Mouse (Mus musculus) gastrocnemius, postnatal 36 days (tissue): Measurements from ENCODE around the gene Snai1. TPM values are rescaled to one million over a fixed set of nuclear protein-coding genes. Genes with fewer than 3 reads are reported as not detected.

Experiments used
- DNase-seq, 2 experiments: peaks; one replicate each; pipeline ENCODE4 v3.0.0; 2022
- intact Hi-C: fragments of 180-260 bp; cut with DNase I; formaldehyde crosslinking; loops from one replicate; pipeline ENCODE4 v1.15.1; 2025
- total RNA-seq, 2 experiments: library from RNA; stranded (reverse); gene quantifications; 2 replicates each; pipeline ENCODE4 v1.2.3; 2021

The Snai1 gene
- total RNA-seq, 2 experiments from 2014 or later: 0.61 to 0.86 TPM

DNA sequence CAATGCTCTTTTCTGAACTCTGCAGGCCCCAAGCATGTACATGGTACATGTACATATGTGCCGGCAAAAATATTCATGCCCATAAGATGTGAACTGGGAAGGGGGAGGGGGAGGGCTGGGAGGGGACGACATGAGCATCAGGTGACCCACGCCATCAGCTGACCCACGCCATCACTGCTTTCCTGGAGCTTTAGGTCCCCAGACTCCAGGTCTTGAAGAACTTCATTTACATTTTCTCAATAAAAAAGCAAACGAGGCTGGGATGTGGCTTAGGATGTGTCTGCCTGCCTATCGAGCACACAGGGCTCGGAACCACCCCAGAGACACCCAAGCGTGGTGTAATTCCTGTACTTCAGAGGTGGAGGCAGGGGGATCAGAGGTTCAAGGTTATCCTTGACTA lies 9.4 kb downstream of the Snai1 start:
- no peak for DNase-seq
- intact Hi-C loops: no loop called here

DNA sequence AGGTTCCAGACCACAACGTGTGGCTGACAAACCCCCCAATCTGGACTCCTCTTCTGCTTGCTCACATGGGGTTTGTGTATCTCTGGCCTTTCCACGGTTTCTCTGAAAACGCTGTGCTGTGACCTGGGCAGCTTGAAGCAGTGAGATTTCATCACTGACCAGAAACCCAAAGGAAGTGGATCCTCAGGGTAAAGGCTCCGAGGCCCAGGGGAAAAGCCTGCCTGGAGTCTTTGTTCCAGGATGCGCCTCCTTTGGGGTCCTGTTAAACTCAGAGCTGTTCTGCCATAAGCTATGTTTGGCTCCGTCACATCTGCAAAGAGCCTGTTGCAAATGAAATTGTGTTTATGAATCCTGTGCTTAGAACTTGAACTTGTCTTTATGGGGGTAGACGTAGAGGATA lies 11.0 kb downstream of the Snai1 start:
- intact Hi-C loops: no loop called here
- no peak for DNase-seq

DNA sequence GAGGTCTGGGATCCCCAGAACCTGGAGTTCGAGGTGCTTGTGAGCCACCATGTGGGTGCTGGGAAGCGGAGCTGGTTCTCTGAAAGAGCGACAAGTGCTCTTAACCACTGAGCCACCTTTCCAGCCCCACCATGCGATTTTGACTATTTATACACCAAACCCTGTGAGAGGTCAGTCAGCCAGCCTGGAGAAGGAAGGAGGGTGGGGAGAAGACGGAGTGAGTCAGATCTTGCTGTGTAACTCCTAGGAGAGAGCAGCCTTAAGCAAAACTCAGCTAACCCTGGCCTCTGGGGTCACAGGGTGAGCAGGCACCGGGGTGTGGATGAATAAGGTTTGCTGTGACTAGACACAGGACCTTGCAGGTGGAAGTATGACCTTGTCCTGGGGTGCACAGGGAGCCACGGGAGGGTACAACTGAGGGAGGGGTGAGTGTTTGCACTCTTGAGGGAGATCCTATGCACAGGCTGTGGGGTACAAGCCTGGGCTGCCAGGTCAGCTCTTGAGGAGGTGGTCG lies 12.4 kb downstream of the Snai1 start:
- DNase-seq: no peak
- intact Hi-C loops: no loop called here

DNA sequence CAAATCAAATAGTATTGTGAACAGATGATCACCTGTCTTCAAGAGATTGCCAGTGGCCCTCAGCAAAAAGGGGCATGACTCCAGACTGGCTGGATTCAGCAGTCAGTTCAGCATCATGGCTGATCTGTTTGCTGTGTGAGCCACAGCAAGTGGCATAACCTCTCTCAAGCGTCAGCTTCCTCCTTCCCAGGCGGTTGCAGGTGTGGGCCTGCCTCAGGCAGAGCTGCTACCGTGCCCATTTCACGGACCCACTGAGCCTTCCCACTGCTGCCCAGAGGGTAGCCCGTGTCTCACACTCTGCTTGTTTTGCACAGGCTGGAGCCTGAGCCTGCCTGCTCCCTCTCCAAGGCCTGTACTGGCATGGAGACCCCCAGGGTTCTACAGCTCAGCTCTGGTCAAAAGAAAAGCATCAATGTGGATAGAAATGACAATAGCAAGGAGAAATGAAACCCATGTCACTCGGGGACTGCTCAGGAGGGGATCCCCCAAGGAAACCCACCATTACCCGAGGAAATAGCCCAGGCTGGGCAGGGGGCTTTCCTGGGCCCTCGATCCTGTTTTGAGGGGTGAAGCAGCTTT lies 13.4 kb downstream of the Snai1 start:
- intact Hi-C loops: no loop called here
- no peak for DNase-seq

DNA sequence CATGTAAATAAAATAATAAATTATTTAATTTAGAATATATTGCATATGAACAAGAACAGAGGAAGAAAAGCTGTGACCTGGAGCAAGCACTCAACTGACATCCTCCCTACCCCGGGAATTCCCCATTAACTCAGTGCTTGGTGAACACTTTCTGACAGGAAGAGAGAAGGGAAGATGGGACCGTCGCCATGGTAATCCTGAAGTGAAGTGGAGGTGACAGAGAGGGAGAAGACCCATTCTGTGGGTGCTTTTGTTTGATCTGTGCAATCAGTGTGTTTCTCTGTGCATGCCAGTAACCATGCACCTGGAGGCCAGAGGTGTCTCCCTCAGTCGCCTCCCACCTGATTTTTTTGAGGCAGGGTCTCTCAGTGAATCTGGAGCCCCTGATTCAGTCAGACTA lies 14.3 kb downstream of the Snai1 start:
- intact Hi-C loops: no loop called here
- DNase-seq: no peak

DNA sequence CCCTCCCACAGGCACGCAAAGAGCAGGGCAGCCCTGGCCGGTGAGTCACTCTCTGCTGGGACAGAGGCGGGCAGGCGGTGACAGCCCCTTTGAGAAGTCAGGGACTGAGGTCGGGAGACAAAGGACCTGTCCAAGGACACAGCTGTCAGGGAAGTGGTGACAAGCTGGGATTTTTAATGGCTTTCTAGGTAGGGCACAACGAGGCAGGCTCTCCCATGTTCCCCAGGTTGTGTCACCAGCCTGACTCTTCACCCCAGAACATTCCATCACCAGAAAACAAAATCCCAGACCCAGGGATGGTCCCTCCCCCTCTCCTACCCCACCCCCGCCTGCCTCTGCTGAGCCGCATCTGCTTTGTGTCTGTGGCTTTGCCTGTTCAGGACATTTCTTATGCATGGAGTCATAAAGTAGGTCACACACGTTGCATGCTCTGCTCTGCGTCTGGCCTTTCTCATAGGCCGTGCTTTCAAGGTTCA lies 15.0 kb downstream of the Snai1 start:
- intact Hi-C loops: no loop called here
- no peak for DNase-seq

DNA sequence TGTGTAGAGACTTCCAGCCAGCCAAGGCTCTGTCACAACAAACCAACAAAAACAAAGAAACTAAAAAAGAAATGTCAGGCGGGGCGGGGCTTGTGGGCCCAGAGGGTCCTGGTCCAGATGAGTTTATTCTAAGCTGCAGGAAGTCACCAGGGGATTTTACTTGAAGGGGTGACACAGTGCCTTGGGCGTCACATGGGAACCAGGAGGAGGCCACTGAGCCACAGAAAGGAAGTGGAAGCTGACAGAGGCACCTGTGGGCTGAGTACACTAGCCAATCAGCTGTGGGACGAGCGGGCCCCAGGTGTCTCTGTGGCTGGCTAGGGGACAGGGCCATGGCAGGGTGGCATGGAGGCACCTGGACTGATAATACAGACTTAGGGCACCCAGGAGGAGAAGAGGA lies 17.8 kb downstream of the Snai1 start:
- intact Hi-C loops: no loop called here
- DNase-seq: no peak

DNA sequence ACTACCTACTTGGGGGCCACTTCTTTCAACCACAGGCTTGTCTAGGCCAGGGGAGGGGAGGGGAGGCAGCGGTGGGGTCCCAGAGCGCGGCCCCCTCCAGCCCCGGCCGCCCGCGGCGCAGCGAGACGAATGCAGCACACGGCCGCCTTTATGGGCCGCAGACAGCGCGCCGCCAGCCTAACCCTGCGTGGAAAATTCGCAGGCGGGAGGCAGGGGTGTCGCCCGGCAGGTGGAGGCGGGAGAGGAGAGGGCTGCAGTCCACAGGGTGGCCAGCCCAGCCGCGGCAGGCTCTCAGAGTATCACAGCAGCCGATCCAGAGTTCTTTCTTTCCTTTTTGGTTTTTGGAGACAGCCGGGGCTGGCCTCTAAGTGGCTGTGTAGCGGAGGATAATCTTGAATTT lies 21.4 kb downstream of the Snai1 start:
- DNase-seq: no peak
- intact Hi-C loops: no loop called here

DNA sequence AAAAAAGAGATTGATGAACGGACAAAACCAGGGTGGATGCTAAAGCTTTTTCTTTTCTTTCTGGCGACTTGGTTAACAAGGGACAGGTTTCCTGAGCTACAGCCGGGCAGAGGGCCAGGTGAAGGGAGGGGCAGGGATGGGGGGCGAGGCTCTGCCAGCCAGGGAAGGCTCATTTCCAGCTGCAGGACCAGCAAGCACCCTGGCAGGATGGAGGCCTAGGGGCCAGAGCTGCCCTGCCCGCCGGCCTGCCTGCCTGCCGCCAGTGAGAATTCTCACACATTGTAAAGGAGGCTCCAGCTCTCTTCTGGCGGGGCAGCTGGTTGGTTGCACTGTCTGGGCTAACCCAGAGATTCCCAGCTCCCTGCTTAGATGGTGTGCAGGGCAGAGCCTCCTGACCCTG lies 24.1 kb downstream of the Snai1 start:
- DNase-seq: peak in 1 of 2 experiments; percentile 44
- intact Hi-C loops: no loop called here

DNA sequence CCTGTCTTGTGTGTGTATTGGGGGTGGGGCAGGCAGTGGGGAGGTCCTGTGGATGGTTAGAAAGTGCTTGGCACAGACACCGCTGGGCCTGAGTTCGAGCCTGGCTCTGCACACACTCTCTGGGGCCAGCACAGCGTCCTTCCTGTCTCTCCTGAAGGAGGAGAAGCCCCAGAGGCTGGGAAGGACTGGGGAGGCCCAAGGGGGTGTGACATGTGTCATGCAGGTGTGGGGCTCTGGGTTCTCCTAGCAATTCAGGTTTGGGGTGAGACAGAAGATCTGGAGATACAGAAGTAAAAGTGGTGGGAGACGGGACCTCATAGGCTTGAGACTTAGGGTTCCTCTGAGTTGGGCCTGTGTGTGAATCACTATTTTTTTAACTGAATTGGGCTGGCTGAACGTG lies 25.0 kb downstream of the Snai1 start:
- DNase-seq: no peak
- intact Hi-C loops: no loop called here

DNA sequence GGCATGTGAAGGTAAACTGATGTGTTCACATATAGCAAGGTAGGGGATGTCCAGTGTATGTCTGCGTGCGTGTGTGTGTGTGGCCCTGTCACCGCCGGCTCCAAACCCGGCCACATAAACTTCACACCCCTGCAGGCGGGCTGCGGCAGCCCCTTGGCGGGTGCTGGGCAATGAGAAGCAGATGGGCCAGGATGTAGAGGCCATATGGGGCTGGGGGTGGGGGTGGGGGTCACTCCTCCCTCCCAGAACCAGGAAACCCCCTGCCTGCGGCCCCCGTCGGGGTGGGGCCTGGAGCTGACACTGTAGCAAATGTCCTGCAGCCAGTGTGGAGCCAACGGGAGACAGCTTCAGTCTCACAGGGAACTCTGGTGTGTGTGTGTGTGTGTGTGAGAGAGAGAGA lies 25.7 kb downstream of the Snai1 start:
- intact Hi-C loops: no loop called here
- DNase-seq: no peak

DNA sequence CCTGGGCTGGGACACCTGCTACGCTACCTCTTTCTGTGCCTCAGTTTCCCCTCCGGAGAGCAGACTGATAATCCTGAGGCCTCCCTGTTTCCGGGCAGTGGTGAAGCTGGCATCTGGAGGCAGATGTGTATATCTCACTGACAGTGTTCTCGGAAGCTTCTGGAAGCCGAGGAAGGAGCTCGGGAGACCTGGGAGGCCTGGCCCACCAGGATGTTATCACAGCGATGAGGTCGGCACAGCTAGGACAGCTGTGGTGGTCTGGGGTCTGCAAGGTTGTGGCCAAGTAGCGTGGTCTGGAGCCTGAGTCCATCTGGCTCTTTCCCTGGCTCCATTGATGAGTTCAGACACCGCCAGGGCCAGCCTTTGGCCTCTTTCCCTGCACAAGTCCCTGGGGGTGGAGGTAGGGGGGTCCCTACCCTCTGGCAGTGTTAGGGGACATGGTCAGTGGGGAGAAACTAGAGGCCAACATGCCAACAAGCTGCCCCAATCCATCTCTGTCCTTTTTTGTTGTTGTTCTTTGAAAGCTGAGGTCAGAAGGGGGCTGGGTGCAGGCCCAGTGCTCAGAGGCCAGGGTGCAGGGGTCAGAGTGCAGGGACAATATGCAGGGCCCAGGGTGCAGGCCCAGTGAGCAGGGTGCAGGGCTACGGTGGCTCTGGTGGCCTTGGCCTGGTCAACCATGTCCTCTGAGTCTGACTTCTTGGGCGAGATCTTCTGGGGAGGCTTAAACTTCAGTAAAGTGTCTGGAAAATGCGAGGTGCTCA lies 26.7 kb downstream of the Snai1 start:
- intact Hi-C loops: no loop called here

DNA sequence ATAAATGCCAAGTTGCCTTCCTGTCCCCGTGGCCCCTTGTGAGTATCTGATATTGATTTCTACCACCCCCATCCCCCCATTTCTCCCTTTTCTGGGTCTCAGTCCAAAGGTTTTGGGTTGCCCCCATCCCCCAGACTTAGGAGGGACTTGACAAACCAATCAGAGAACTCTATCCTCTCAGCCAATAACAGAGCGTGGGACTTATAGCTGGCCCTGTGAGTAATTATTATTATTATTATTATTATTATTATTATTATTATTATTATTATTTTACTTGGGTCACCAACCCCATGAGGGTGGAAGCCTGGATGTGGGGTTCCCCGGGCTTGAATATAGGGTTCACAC lies 27.3 kb downstream of the Snai1 start:
- DNase-seq: no peak
- intact Hi-C loops: no loop called here

More for the DNA sequence above, 26.7 kb downstream of the Snai1 start:
- no peak for DNase-seq

DNA sequence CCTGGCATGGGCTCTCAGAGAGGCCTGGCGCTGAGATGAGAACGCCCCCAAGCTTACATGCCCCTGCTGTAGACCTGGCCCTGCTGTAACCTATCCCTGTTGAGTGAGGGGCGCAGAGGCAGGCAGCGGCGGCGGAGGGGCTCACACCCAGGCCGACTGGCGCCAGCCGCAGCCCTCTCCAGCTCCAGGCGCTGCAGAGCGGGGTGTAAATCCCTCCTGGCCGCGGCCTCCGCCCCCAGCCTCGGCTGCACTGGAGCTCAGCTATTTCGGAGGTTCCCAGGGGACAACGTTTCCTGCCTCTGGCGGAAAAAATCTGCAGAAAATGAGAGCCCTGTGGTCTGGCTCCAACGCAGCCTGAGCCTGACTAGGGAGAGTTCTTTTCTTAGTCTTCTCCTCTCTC lies 27.7 kb downstream of the Snai1 start:
- intact Hi-C loops: no loop called here
- DNase-seq: peak; percentile 58 to 81

DNA sequence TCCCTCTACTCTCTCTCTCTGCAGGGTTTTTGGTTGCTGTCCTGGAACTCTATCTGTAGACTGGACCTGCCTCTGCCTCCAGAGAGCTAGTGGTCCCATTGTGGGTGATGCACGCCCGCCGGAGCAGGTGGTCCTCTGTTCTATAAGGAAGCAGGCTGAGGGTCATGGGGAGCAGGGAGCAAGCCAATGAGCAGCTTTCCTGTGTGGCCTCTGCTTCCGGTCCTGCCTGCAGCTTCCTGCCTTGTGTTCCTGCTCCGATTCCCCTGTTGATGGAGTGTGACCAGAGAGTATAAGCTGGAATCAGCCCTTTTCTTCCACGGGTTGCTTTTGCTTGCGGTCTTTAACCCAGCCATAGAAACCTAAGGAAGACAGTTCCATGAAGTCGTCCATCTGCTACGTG lies 30.1 kb downstream of the Snai1 start:
- no peak for DNase-seq
- intact Hi-C loops: no loop called here

DNA sequence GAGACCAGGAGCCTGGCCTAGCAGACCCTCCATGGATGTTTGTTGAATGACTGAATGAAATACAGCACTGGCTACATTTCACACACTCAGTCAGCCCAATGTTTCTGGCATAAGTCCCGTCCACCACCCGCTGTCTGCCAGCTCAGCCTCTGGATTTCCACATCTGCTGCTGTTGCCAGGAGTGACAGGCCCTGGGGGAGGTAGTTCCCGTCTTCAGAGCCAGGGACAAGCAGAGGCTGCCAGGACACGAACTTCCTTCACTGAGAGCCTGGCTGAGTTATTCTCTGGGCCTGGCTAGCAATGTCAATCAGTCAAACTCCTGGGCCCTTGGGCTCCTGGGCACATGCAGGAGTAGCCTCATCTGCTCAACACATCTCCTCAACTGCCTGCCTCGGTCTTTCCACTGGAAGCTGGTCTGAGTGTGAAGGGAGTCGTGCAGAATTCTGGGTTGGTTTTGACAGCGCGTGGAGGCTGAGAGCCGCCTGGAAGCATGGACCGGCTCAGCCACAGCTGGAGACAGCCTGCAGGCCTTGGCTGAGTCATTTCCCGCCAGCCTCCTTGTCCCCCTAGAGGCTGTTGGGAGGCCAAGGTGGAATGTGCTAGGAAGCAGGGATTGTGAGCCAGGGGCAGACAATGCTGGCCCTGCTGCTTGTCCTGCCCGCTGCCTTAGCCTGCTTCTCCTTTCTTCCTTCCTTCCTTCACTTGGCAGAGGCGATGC lies 32.1 kb downstream of the Snai1 start:
- peak; percentile 84 to 87 for DNase-seq
- intact Hi-C loops: no loop called here

DNA sequence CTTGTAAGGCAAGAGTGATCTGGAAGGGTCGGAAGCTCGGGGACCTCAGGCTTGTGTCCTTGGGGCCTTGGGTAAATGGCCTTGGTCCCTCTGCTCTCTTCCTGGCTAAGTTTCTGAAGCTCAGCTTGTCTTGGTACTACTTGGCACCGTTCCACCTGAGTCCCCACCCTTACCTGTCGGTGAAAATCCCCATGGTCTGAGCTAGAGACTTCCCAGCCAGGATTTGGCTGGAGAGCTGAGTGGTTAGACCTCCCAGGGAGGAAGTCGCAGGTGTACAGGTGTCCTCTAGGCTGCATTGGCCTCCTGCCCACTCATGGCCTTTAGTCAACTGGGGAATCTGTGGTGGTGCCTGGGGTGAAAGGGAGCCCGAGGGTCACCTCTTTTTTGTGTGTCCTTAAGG lies 32.8 kb downstream of the Snai1 start:
- no peak for DNase-seq
- intact Hi-C loops: no loop called here

DNA sequence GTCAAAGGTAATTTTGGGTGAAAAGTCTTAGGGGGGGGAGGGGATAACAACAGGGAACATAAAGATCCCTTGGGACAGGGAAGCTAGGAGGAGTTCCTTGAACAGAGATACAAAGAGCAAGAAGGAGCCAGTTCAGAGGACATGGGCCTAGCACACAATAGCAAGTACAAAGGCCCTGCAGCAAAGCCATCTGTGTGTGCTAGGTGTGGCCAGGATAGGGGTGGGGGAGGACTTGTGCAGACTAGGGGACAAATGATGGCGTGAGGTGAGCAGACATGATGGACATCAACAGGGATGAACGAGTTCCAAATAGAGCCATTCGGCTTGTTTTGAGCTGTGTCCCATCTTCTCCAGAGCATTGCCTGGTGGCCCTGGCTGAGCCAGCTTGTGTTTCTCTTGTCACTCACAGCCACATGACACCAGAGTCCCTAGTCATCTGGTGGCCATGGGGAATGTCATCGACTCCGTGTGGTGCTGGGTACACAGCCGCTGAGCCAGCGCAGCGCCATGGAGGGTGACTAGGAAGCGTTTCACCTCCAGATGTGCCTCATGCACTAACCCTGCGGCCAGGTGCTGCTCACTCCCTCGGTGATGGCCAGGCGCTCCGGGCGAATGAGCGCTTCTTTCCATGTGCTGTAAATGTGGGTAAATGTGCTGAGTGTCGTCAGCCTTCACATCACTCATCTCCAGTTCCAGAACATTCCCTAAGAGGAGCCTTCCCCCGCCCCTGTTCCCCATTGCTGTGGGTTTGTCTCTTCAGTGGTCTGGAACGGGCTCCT lies 33.6 kb downstream of the Snai1 start:
- DNase-seq: no peak
- intact Hi-C loops: no loop called here

DNA sequence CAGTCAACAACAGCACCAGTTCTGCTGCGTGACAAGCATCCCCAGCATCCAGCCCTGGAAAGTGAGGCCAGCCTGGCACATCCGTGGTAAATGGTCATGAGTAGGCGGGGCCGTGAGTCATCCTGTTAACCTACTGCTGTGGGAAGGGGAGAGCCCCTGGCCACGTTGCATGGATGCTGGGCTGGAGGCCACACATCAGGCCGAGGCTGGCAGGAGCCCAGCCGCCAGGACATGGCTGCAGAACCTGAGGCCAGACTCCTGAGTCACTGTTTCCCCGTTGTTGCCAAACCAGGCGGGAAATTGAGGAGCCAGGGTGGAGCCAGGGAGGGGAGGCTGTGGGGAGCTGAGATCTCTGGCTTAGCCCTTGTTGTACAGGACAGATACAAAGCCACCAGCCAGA lies 36.8 kb downstream of the Snai1 start:
- intact Hi-C loops: no loop called here
- peak; percentile 78 to 79 for DNase-seq

DNA sequence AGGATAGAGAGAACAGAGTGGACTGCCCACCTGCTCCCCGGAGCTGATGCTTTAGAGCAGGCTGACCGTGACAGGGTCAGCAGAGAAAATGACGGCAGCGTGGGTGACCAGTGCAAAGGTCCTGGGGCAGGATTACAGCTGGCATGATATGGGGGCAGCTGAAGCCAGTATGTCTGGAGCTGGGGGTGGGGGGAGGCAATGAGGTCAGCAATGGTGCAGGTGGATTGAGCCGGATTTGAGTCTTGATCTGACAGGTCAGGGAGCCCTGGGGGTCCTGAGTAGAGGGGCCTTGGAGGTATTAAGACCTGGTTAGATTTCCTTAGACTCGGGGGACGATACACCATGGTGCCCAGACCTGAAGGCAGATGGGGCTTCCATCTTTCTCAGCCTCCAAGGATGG lies 37.6 kb downstream of the Snai1 start:
- intact Hi-C loops: no loop called here
- no peak for DNase-seq

DNA sequence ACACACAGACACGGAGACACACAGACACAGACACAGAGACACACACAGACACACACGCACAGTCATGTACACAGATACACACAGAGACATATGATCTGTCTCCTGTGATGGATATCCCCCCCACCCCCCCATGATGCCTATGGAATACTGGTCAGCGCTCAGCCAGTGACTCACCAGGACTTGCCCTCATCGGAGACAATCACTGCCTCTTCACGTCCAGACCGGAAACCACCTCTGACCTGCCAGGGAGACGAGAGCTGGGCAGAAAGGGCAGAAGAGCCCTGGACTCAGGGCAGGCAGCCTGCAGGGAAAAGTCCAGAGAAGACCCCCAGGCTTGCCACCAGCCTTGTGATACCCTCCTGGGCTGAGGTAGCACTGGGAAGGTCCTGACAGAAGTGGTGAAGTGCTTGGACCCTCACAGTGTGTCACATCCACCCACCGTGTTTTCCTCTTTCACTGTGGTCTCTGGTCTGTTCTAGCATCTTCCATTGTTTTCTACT lies 38.2 kb downstream of the Snai1 start:
- intact Hi-C loops: no loop called here
- no peak for DNase-seq
